Mouse (Mus musculus) G1E-ER4 (cell line): ENCODE results near the gene Hapln2. TPM values are rescaled to one million over a fixed set of nuclear protein-coding genes. Genes with fewer than 3 reads are reported as not detected.

Experiments used
- GATA1 ChIP-seq: IDR thresholded peaks from one replicate; pipeline ENCODE4 v1.8.0; 2012; ENCODE audit warnings: low read length, inconsistent platforms
- polyA plus RNA-seq: library from polyadenylated mRNA; stranded (reverse); fragments of >175 nt; gene quantifications from 2 replicates; pipeline ENCODE4 v1.2.3, GENCODE M21; 2012

Hapln2 gene
- not detected in 2 replicates for polyA plus RNA-seq

- TF ChIP-seq GATA1: no peak
These were observed at the start of gene Hapln2 for GRCm38 (mm10) chr3:88027434-88028186. Gene Hapln2, minus strand, starts transcription at chr3:88027583.

DNA sequence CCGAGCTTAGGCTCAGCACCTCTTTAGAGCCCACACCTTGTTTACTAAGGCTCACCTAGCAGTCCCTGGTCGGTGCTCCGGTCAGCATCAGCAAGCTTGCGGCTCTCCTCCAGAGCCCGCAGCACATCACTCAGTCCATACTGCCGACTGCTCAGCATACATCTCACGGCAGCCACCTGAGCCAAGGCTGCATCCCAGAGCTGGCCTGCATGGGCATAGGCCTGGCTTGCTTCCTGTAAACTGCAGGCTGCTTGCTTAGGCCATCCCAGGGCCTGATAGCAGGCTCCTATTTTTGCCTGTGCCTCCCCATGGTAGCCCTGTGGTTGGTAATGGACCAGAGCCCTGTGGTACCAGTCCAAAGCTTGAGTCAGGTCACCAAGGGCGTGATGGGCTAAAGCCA lies 47.4 kb upstream of the Hapln2 start:
- TF ChIP-seq GATA1: no peak

- no peak for TF ChIP-seq GATA1
These were observed 47.0 kb upstream of the Hapln2 start for GRCm38 (mm10) chr3:88074351-88074750.

GRCm38 (mm10) chr3:88073631-88074030 lies 46.2 kb upstream of the Hapln2 start:
- TF ChIP-seq GATA1: no peak

DNA sequence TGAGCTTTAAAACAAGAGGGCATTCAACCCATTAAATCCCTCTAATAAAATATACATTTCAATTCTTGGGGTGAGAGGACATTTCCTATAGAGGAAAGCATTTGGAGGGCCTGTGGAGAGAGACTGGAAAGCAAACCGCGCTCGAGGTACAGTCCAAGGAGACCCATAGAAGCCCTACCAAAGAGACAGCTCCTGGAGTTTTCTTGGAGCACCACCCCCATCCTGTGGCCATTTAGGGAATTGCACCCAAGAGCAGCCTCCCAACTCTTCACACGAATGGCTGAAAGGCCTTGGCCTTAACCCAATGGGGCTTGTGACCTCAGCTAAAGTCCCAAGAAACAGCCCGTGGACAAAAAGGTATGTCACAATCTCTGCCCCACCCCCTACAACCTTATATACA lies 44.4 kb upstream of the Hapln2 start:
- no peak for TF ChIP-seq GATA1

- no peak for TF ChIP-seq GATA1
These were observed 41.0 kb upstream of the Hapln2 start for GRCm38 (mm10) chr3:88068386-88068785.

DNA sequence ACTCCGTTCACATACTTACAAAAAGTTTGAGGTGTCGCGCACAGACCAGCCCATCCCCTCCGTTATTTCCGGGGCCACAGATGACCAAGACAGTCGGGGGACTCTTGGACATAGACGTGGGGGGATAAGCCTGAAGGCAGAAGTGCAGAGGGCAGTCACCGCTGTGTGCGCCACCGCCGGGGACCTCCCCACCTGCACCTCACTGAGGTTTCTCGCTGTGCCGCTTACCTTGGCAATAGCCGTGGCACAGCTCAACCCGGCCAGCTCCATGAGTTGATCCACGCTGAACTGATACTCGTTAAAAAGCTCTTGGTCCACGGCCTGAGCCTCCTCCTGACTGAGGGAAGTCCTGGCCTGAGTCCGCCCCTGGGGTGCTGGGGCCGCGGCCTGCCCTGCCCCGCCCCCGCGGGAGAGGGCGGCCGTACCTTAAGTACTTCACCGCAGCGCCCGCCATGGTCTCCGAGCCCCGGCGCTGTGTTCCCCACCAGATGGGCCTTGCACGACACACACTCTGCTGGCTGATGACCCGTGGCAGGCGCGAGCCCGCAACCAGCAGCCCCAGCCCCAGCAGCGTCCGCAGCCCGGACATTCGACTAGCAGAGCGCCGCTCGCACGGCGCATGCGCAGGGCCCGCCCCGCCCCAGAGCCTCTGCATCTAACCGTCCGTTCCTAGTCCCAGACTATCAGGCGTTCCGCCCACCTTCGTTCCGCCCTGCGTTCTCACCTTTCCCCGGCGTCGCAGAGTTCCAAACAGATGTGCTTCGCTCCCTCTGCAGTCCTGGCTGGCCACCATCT lies 30.7 kb upstream of the Hapln2 start, which contains the start of gene Naxe:
Naxe (minus strand) TSS at position 594 of the 795 bp plus-strand sequence.
- TF ChIP-seq GATA1: no peak

GRCm38 (mm10) chr3:88057030-88057429 lies 29.6 kb upstream of the Hapln2 start:
- TF ChIP-seq GATA1: no peak

GRCm38 (mm10) chr3:88049532-88049931 lies 22.1 kb upstream of the Hapln2 start:
- no peak for TF ChIP-seq GATA1

DNA sequence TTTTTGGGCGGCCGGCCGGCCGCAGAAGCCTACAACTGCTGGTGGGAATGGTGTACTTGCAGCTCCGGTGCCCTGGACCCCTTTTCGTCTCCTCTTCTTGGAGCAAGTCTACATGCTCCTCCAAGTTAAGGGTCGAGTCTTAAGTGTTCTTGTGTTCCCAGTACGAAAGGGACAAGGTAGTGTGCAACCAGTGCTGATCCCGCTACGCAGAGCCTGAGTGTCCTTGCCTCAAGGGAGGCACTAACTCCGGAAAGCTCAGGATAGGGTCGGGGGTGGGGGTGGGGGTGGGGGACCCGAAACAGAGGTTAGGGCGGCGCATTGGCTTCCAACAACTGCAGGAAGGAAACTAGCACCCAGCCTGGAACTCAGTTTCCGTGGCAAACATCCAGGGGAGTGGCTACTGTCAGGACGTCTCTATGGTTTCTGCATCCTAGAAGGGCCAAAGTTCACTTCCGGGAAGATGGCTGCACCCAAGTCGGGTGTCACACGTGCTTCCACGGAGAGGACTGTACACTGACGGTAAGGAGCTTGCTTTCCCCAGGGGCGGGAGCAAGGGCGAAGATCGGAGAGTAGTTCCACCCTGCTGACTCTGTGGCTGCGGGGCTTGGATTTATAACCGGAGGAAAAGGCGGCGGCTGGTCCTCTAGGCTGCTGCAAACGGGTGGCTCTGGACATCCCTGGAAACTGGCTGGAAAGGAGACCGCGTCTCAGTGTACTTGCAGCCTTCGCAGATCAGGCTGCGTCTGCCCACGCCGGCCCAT lies 15.5 kb upstream of the Hapln2 start, which contains the start of gene Gpatch4:
Gpatch4 (plus strand) TSS at position 448 of the 761 bp plus-strand sequence.
- no peak for TF ChIP-seq GATA1

DNA sequence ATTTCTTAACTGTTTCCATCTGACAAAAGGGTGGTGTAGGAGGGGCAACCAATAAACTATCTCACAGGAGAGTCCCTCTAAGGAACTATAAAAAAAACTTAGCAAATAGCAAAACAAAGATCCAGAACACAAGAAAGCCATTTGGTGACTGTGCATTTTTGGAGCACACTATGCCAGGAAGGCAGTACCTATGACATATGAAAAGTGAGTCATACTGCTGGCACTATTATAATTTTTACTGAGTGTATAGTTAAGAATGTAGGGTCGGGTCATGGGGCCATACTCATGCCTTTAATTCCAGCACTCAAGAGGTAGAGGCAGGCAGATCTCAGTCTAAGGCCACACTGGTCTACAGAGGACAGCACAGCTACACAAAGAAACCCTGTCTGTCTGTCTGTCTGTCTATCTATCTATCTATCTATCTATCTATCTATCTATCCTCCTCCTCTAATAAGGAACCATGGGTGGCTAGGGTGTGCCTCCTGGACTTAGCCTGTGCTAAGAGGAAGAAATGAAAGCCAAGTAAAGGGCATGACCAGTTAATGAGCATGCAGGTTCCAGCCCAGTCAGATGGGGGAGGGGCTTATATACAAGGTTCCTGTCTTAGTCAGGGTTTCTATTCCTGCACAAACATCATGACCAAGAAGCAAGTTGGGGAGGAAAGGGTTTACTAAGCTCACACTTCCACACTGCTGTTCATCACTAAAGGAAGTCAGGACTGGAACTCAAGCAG lies 8.3 kb upstream of the Hapln2 start:
- TF ChIP-seq GATA1: no peak

- TF ChIP-seq GATA1: no peak
These were observed 6.1 kb upstream of the Hapln2 start for GRCm38 (mm10) chr3:88033506-88033905.

DNA sequence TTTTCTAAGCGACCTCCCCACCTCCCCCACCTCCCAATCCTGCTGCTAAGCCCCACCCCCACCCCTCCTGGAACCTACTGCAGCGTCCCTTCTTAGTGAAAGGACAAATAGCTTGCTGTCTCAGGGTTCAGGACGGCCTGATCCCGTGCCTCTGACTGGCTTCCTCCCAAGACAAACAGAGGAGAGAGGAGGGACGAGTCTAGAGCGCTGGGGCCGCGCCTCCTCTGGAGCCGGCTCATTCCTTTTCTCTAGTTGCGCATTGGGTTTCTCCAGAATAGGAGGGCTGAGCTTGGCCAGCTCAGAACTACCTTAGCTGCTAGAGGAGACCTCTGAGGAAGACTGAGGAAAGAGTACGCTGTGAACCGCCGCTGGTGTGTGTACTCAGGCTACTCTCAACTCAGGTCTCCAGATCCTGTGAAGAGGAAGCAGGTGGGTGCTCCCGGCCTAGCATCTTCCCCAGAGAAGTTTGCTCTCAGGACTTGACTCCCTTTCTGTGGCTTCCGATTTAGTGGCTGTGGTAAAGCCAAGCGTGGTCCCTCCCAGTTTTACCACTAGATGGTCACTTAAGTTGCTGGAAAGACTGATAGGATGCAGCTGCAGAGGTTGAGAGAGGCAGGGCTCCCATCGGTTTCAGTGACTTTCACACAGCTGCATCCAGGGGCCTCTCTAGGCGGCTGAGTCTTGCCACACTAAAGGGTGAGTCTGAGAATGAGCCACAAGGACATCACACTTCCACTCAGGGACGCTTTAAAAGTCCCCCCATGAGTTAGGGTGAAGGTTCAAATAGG lies 3.4 kb upstream of the Hapln2 start:
- TF ChIP-seq GATA1: no peak

- no peak for TF ChIP-seq GATA1
These were observed 560 bp downstream of the Hapln2 start for GRCm38 (mm10) chr3:88026823-88027222.
